In genomic region chr17:14960520-14960919, GRCm38 (mm10) we compare ENCODE assay signal across 8 mouse cellular contexts. TPM values are rescaled to one million over a fixed set of nuclear protein-coding genes. Genes with fewer than 3 reads are reported as not detected.
DNase-seq lines count a peak whose midpoint lies in the region; ATAC-seq lines count a peak whose summit lies in the region.
"Had no signal": no experiment of that assay in that cellular context is flagged by ENCODE, and none has a peak within 500 bp of the region (broad histone marks: within the 10 kb centered on the region; RNA-seq: fewer than 3 reads in every experiment).

No protein-coding gene starts in this region.

- 1% methylated on average over 23 of the region's 23 CpGs for WGBS in embryonic facial prominence, embryonic 12.5 days
- WGBS in limb, embryonic 12.5 days: under 1% methylated on average over 19 of the region's 23 CpGs
- 0% methylated on average over 19 of the region's 23 CpGs for WGBS in midbrain, embryonic 16.5 days

- H3K4me2 ChIP-seq in embryonic facial prominence, embryonic 12.5 days (replicated peaks): peak overlapping the region; percentile 72
- peak overlapping the region; percentile 67 for H3K4me2 ChIP-seq in limb, embryonic 12.5 days
- H3K4me2 ChIP-seq in midbrain, embryonic 16.5 days (ENCODE audit: low read length): peak overlapping the region; percentile 96

- no peaks in the 10 kb centered on the region for H3K9me3 ChIP-seq in embryonic facial prominence, embryonic 12.5 days
- no peaks in the 10 kb centered on the region for H3K9me3 ChIP-seq in limb, embryonic 12.5 days
- no peaks in the 10 kb centered on the region for H3K9me3 ChIP-seq in midbrain, embryonic 16.5 days (replicated peaks; ENCODE audit: control insufficient read depth, low read length, poor library complexity, severe bottlenecking)

- peak overlapping the region; percentile 72 for H3K4me3 ChIP-seq in embryonic facial prominence, embryonic 12.5 days
- peak overlapping the region; percentile 76 for H3K4me3 ChIP-seq in limb, embryonic 12.5 days (replicated peaks)
- peak overlapping the region; percentile 68 for H3K4me3 ChIP-seq in midbrain, embryonic 16.5 days (ENCODE audit: low read depth, low read length)

- peak overlapping the region; percentile 71 for H3K9ac ChIP-seq in embryonic facial prominence, embryonic 12.5 days
- H3K9ac ChIP-seq in limb, embryonic 12.5 days (replicated peaks): peak overlapping the region; percentile 82
- peak overlapping the region; percentile 75 for H3K9ac ChIP-seq in midbrain, embryonic 16.5 days (ENCODE audit: low read depth, low read length)

- intact Hi-C loops in heart, postnatal 14 days (cut with DNase I): no loop called here

- peaks cover 7% of the 10 kb centered on the region for H3K4me1 ChIP-seq in embryonic facial prominence, embryonic 12.5 days
- H3K4me1 ChIP-seq in limb, embryonic 12.5 days (replicated peaks): peaks cover 6% of the 10 kb centered on the region
- H3K4me1 ChIP-seq in midbrain, embryonic 16.5 days (ENCODE audit: control insufficient read depth, insufficient read depth, low read length): peaks cover 14% of the 10 kb centered on the region

- no peaks in the 10 kb centered on the region for H3K27me3 ChIP-seq in embryonic facial prominence, embryonic 12.5 days
- no peaks in the 10 kb centered on the region for H3K27me3 ChIP-seq in limb, embryonic 12.5 days
- no peaks in the 10 kb centered on the region for H3K27me3 ChIP-seq in midbrain, embryonic 16.5 days (ENCODE audit: control insufficient read depth, insufficient read depth, low read depth, low read length)

- H3K36me3 ChIP-seq in embryonic facial prominence, embryonic 12.5 days: 0 out of 2 replicates have a peak, but pooled peaks cover 4% of the 10 kb centered on the region
- H3K36me3 ChIP-seq in limb, embryonic 12.5 days: peaks cover 6% of the 10 kb centered on the region; the same call in 1 of the 2 replicates
- H3K36me3 ChIP-seq in midbrain, embryonic 16.5 days (ENCODE audit: control insufficient read depth, insufficient read depth, low read length): no peaks in the 10 kb centered on the region

- DNase-seq in CD4-positive helper T cell, adult 2 months (ENCODE audit: low read depth, low spot score): peak; percentile 31
- DNase-seq in NIH3T3 (ENCODE audit: low read depth): peak; percentile 29
- DNase-seq in heart, postnatal 14 days: peak; percentile 22 to 25
- peak; percentile 13 for DNase-seq in thymus, postnatal 0 days (ENCODE audit: low spot score)

- peak; percentile 23; the same call in 1 of the 2 replicates for ATAC-seq in embryonic facial prominence, embryonic 12.5 days (ENCODE audit: insufficient number of reproducible peaks, insufficient read depth, low FRiP score, low TSS enrichment)
- ATAC-seq in limb, embryonic 12.5 days (ENCODE audit: insufficient number of reproducible peaks, insufficient read depth, low FRiP score, low TSS enrichment, low read depth): peak; percentile 16; the same call in 1 of the 2 replicates
- peak; percentile 13 for ATAC-seq in midbrain, embryonic 16.5 days

- no peak overlapping the region for H3K27ac ChIP-seq in embryonic facial prominence, embryonic 12.5 days
- H3K27ac ChIP-seq in limb, embryonic 12.5 days: no peak overlapping the region
- no peak overlapping the region for H3K27ac ChIP-seq in midbrain, embryonic 16.5 days (ENCODE audit: low read length)

RNA-seq across cellular contexts. Expression of gene Phf10, which starts 0.6 kb away (rescaled TPM):
- 34.3 and 34.7 TPM in 2 replicates for polyA plus RNA-seq in embryonic facial prominence, embryonic 12.5 days (2016; fragmentation: Nextera tagmentation; extraction: Ambion mirVana)
- total RNA-seq in heart, postnatal 14 days (2021): 10 to 100 TPM; 48.8 to 49.7 TPM
- 29.4 and 34.7 TPM in 2 replicates for polyA plus RNA-seq in limb, embryonic 12.5 days (2016; fragmentation: Nextera tagmentation; extraction: Ambion mirVana)
- polyA plus RNA-seq in midbrain, embryonic 16.5 days (2015; fragmentation: Nextera tagmentation; extraction: Ambion mirVana): 12.8 and 14.2 TPM in 2 replicates
- polyA plus RNA-seq in thymus, postnatal 0 days (2015; fragmentation: Nextera tagmentation; extraction: Ambion mirVana): 42.1 and 43.7 TPM in 2 replicates

RNA-seq across cellular contexts. Expression of gene 1600012H06Rik, which starts 17.5 kb away (rescaled TPM):
- polyA plus RNA-seq in embryonic facial prominence, embryonic 12.5 days (2016; fragmentation: Nextera tagmentation; extraction: Ambion mirVana): 30.7 and 33.3 TPM in 2 replicates
- 10 to 100 TPM; 13.1 to 14.6 TPM for total RNA-seq in heart, postnatal 14 days (2021)
- 27.3 and 29.4 TPM in 2 replicates for polyA plus RNA-seq in limb, embryonic 12.5 days (2016; fragmentation: Nextera tagmentation; extraction: Ambion mirVana)
- polyA plus RNA-seq in midbrain, embryonic 16.5 days (2015; fragmentation: Nextera tagmentation; extraction: Ambion mirVana): 24.1 and 26.2 TPM in 2 replicates
- polyA plus RNA-seq in thymus, postnatal 0 days (2015; fragmentation: Nextera tagmentation; extraction: Ambion mirVana): 37.5 and 39.0 TPM in 2 replicates

RNA-seq across cellular contexts. Expression of gene Wdr27, which starts 17.6 kb away (rescaled TPM):
- polyA plus RNA-seq in embryonic facial prominence, embryonic 12.5 days (2016; fragmentation: Nextera tagmentation; extraction: Ambion mirVana): 4.7 and 5.8 TPM in 2 replicates
- total RNA-seq in heart, postnatal 14 days (2021): 1 to 10 TPM in 1 of 2 experiments, under 1 TPM in 1; 0.73 to 1.7 TPM
- polyA plus RNA-seq in limb, embryonic 12.5 days (2016; fragmentation: Nextera tagmentation; extraction: Ambion mirVana): 4.3 and 6.0 TPM in 2 replicates
- 8.8 and 9.2 TPM in 2 replicates for polyA plus RNA-seq in midbrain, embryonic 16.5 days (2015; fragmentation: Nextera tagmentation; extraction: Ambion mirVana)
- 16.1 and 21.3 TPM in 2 replicates for polyA plus RNA-seq in thymus, postnatal 0 days (2015; fragmentation: Nextera tagmentation; extraction: Ambion mirVana)
- total RNA-seq: hematopoietic stem cell, adult 5-6 weeks had no signal

RNA-seq across cellular contexts. Expression of gene 9030025P20Rik, which starts 17.7 kb away (rescaled TPM):
- 11.1 and 12.2 TPM in 2 replicates for polyA plus RNA-seq in embryonic facial prominence, embryonic 12.5 days (2016; fragmentation: Nextera tagmentation; extraction: Ambion mirVana)
- 1 to 10 TPM; 2.0 to 3.6 TPM for total RNA-seq in heart, postnatal 14 days (2021)
- polyA plus RNA-seq in limb, embryonic 12.5 days (2016; fragmentation: Nextera tagmentation; extraction: Ambion mirVana): 10.4 and 14.9 TPM in 2 replicates
- 8.6 and 10.0 TPM in 2 replicates for polyA plus RNA-seq in midbrain, embryonic 16.5 days (2015; fragmentation: Nextera tagmentation; extraction: Ambion mirVana)
- polyA plus RNA-seq in thymus, postnatal 0 days (2015; fragmentation: Nextera tagmentation; extraction: Ambion mirVana): 11.9 and 15.9 TPM in 2 replicates

RNA-seq across cellular contexts. Expression of gene Gm3417, which starts 18.1 kb away (rescaled TPM):
- not detected in 2 replicates for polyA plus RNA-seq in embryonic facial prominence, embryonic 12.5 days (2016; fragmentation: Nextera tagmentation; extraction: Ambion mirVana)
- not detected for total RNA-seq in heart, postnatal 14 days (2021)
- polyA plus RNA-seq in limb, embryonic 12.5 days (2016; fragmentation: Nextera tagmentation; extraction: Ambion mirVana): not detected in 2 replicates
- 0.66 TPM in 1 of 2 replicates, not detected in the other for polyA plus RNA-seq in midbrain, embryonic 16.5 days (2015; fragmentation: Nextera tagmentation; extraction: Ambion mirVana)
- 0.23 and 2.2 TPM in 2 replicates for polyA plus RNA-seq in thymus, postnatal 0 days (2015; fragmentation: Nextera tagmentation; extraction: Ambion mirVana)
- total RNA-seq: hematopoietic stem cell, adult 5-6 weeks had no signal
